Mouse (Mus musculus) thymus, adult 2 months (tissue): ENCODE measurements at regions not wholly inside any gene's neighbourhood (a gene's known extent, or its start where the extent isn't known, plus 50 kb on each side); places are given as distances from the start of the nearest gene placed in this dataset.

Experiments
- CTCF ChIP-seq: fragments of 200-500 bp; IDR thresholded peaks from 2 replicates; pipeline ENCODE4 v1.5.1; 2012; ENCODE audit warnings: mild to moderate bottlenecking, control low read depth, low read length, moderate library complexity, borderline replicate concordance; ENCODE audit not compliant: control insufficient read depth, poor library complexity, insufficient read depth; ENCODE audit errors: extremely low read depth
- POLR2A ChIP-seq: fragments of 200-500 bp; IDR thresholded peaks from 2 replicates; pipeline ENCODE4 v1.6.1; 2012; ENCODE audit warnings: mild to moderate bottlenecking, low read length, control low read depth, moderate library complexity; ENCODE audit not compliant: control insufficient read depth, poor library complexity, insufficient read depth; ENCODE audit errors: extremely low read depth

- no peak for TF ChIP-seq CTCF
- no peak for TF ChIP-seq POLR2A
These were observed 103.5 kb downstream of the Btg1 start for GRCm38 (mm10) chr10:96720281-96720711.
